Mouse (Mus musculus): Measurements from ENCODE around the gene Hormad2.
A peak's percentile ranks its signal among the peaks of the same experiment; 100 is the strongest.

Gene Hormad2

GRCm38 (mm10) chr11:4299735-4300474 is 141.0 kb downstream of the Hormad2 start:
- DNase-seq: peak; percentile 37 to 54

DNA sequence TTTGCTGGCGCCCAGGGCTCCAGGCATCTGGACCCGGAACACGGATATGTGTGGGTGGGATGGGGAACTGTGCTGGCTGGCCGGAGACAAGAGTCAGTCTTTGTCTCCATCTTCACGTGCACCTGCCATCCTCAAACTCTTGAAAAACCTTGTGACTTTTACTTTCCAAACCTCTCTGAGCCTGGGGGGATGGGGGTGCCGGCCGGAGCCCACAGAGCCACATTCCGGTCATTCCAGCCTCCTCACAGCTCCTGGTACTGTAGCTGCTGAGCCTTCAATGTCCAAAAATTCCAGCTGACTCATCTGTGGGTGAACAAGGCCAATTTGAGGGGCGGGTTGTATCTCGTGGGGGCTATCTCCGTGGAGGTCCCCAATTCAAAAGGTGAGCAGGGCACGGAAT is 141.7 kb downstream of the Hormad2 start:
- DNase-seq: peak; percentile 47 to 68

DNA sequence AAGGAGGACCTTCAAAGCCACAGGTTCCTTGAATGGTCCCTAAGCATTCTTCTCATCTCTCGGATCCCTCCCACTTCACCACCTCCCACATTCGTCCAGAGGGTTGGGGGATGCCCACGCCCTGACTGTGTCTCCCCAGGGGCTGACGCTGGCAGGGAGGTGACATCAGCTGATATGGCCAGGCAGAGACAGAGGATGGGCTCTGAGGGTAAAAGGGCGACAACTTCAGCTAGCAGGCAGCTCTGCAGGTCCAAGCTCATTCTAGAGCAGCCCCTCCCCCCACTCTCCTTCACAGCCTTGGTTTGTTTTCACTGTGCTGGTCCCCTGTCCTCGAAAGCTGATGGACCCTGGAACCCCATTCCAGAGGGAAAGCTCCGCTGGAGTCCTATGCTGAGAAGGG is 142.3 kb downstream of the Hormad2 start:
- peak in 1 of 2 experiments; percentile 37 for DNase-seq

DNA sequence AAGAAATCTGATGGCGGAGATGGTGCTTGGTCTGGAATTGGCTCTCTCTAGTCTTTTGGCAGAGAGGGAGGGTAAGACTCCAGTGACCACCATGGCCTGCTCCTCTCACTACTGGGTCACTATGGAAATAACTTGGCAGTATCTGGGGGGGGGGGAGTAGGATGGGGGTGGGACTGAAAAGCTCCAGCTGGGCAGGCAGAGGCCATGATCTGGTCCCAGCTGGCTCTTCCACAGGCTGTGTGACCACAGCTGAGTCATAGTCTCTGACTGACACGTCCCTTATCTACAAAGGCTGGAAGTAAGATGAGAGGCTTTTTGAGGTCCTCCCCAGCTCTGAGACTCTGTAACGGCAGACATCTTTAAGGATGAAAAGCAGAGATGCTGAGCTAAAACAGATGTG is 143.2 kb downstream of the Hormad2 start:
- no peak for DNase-seq

- no peak for DNase-seq
These were observed 144.2 kb downstream of the Hormad2 start for GRCm38 (mm10) chr11:4296610-4297275.
